Mouse (Mus musculus): Measurements from ENCODE around the gene Ppm1n. TPM values are rescaled to one million over a fixed set of nuclear protein-coding genes. Genes with fewer than 3 reads are reported as not detected.

The Ppm1n gene
- 4.2 TPM for polyA plus RNA-seq (2014; fragmentation: Illumina TruSeq; extraction: RNeasy Lipid Tissue Mini Kit (QIAGEN cat#74804); ENCODE audit: low replicate concordance)

DNA sequence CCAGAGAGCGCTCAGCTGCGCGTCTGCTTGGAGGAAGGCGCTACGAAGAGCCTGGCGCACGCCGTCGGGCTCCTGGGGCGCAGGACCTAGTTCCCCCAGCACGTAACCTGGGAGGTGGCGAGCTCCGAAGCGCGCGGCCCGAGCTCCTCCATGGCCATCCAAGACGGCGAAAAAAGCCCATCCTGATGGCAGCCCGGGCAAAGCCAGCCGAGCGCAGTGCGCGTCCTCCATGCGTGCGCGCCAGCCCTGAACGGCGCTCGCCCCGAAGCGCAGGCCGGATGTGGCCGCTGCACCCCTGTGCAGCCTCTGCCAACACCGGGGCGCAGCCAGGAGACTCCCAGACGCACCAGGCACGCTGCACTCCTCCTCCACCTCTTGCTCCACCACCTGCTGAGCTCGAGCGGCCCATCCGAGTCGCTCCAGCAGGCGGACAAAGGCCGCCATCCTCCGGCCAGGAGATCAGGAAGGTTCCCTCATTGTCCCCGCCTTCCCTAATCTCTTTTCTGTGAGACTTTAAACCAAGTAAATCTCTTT lies at the start of gene Ppm1n:
Gene Ppm1n (minus strand): TSS at position 484 of the 534 bp plus-strand sequence.

DNA sequence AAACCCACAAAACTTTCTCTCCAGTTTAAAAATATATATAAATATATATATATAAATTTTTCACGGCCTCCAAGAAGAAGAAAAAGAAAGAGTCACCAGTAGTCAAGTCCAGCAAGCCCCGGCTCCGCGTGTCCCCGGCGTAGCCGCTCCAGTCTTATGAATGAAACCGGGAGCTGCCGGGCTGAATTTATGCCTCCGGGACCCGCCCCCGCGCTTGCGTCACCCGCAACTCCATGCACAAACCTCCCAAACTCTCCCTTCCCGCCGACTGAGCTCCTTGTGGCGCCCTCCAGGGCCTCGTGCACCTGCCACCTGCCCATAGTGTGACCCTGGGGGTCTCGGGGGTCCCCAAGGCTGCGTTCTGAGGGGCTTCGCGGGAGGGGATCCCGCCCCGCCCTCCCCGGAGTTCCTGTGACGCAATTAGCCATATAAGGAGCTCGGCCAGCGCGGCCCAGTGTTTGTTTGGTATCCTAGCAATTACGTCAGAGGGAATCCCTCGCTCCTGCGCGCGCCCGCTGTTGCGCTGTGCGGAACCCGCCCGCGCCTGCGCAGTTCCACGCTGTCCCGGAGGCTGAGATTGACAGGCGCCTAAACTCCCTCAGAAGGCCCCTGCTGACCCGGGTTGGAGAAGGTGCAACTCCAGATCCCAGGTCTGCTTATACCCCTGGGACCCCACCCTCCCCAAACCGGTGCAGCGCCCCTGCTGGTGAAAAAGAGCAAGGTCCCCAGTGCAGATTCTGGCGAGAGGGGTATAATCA lies 30.2 kb upstream of the Ppm1n start, which contains the start of gene Fosb:
Gene Fosb (minus strand): TSS at position 168 of the 758 bp plus-strand sequence.

DNA sequence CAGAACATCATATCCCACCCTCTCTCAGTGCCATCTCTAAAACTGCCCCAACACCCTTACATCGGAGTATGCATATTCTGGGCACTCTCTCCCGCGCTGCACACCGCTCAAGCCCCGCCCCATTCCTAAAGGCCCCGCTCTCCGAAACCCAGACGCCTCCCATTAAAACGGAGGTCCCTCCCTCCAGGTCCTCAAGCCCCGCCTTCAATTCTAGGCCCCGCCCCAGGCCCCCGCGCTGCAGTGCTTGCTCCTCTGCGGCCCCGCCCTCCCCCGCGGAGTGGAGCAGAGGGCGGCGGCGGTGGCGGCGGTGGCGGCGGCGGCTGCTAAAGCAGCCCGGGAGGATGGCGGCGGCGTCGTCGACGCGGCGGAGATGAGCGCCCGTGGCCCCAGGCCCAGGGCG lies 2.5 kb upstream of the Ppm1n start, which contains the start of gene Rtn2:
Gene Rtn2 (plus strand): TSS at position 240 of the 400 bp plus-strand sequence.

DNA sequence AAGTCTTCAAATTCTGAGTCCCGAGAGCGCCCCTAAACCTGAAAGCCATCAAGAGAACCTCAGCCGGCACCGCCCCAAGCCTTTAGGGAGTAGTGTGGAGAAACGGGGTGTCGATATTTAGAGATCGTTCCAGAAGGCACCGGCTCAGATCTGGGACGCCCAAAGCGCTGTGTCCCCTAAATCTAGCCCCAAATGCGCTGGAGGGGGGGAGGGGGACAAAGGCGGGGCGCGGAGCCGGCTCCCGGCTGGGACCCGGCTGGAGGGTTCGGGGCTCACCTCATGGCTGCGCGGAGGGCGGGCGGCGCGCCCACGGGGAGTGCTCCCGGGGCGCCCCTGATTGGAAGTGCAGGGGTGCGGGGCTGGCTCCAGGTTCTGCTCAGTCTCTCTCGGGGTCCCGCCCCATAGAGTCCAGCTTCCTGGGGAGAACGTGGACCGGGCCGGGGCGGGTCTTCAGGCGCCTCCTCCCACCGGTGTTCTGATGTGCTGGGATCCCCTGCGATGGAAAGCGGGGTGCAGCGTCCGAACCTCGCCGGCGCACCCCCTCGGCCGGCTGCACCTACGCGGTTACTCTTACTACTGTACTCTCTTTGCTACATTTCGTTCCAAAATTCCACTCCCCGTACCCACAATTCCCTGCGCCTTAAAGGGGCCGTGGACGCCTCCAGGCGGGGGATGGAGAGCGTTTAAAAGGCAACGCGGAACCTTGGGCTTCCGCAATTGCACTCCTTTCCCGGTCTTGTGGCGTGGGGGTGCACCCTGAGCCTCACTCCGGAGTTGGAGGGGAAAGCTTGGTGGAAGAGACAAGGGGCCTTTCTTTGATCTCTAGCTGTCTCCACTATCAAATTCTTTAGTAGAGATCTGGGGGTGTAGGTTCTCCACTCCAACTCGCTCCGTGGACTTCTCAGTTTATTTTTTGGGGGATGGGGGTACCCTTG lies 8.4 kb downstream of the Ppm1n start, which contains the start of gene Vasp:
Gene Vasp (minus strand): TSS at position 580 of the 935 bp plus-strand sequence.

DNA sequence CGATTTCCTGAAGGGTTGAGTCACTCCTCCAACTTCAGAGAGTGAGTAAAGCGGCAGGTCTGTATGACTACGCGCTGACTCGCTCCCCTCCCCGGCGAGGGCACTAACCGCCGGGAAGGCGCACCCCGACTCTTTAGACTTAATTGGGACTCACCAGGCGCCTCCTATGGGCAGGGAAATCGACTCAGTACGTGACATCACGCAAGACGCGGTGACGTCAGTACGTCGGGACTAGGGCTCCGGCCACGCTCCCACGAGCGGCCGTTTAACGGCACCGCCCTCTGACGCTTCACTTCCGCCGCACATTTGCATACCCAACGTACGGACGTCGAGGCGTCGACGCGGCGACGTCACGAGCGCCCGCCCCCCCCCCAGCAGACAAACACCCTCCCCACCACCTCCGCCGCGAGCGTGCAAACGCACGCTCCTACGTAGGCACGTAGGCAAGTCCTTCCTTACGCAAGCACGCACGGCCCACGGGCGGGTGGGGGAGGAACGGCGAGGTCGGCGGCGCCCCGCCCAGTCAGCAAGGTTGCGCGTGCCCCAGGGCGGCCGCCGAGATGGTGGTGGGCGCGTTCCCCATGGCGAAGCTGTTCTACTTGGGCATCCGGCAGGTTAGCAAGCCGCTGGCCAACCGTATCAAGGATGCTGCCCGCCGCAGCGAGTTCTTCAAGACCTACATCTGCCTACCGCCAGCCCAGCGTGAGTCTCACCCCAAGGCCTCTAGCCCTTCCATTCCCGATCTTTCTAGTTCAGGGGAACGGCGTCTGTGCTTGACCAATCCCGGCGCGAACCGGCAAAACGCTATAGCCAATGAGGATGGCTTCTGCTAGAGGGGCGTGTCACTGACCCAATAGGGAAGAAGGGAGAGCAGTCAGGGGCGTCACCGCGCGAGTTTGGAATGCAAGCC lies 51.7 kb downstream of the Ppm1n start, which contains the start of gene Opa3:
Gene Opa3 (plus strand): TSS at position 452 of the 910 bp plus-strand sequence.

Other genes with a start within 250 kb of the Ppm1n start
- gene Rsph6a, start 225.4 kb downstream of the Ppm1n start, polyA plus RNA-seq (2014; fragmentation: Illumina TruSeq; extraction: RNeasy Lipid Tissue Mini Kit (QIAGEN cat#74804); ENCODE audit: low replicate concordance) = not detected
- gene Dmwd, start 203.8 kb downstream of the Ppm1n start, polyA plus RNA-seq (2014; fragmentation: Illumina TruSeq; extraction: RNeasy Lipid Tissue Mini Kit (QIAGEN cat#74804); ENCODE audit: low replicate concordance) = not detected
- gene Dmpk, start 196.2 kb downstream of the Ppm1n start, polyA plus RNA-seq (2014; fragmentation: Illumina TruSeq; extraction: RNeasy Lipid Tissue Mini Kit (QIAGEN cat#74804); ENCODE audit: low replicate concordance) = 1.3 TPM
- 0.33 TPM for gene Six5, start 185.5 kb downstream of the Ppm1n start, polyA plus RNA-seq (2014; fragmentation: Illumina TruSeq; extraction: RNeasy Lipid Tissue Mini Kit (QIAGEN cat#74804); ENCODE audit: low replicate concordance)
- not detected for gene Gm4969, start 161.7 kb downstream of the Ppm1n start, polyA plus RNA-seq (2014; fragmentation: Illumina TruSeq; extraction: RNeasy Lipid Tissue Mini Kit (QIAGEN cat#74804); ENCODE audit: low replicate concordance)
- 0.48 TPM for gene Fbxo46, start 160.2 kb downstream of the Ppm1n start, polyA plus RNA-seq (2014; fragmentation: Illumina TruSeq; extraction: RNeasy Lipid Tissue Mini Kit (QIAGEN cat#74804); ENCODE audit: low replicate concordance)
- gene Qpctl, start 130.8 kb downstream of the Ppm1n start, polyA plus RNA-seq (2014; fragmentation: Illumina TruSeq; extraction: RNeasy Lipid Tissue Mini Kit (QIAGEN cat#74804); ENCODE audit: low replicate concordance) = 2.7 TPM
- 1.3 TPM for gene Snrpd2, start 130.3 kb downstream of the Ppm1n start, polyA plus RNA-seq (2014; fragmentation: Illumina TruSeq; extraction: RNeasy Lipid Tissue Mini Kit (QIAGEN cat#74804); ENCODE audit: low replicate concordance)
- gene Gipr, start 113.9 kb downstream of the Ppm1n start, polyA plus RNA-seq (2014; fragmentation: Illumina TruSeq; extraction: RNeasy Lipid Tissue Mini Kit (QIAGEN cat#74804); ENCODE audit: low replicate concordance) = 0.22 TPM
- gene Eml2, start 103.6 kb downstream of the Ppm1n start, polyA plus RNA-seq (2014; fragmentation: Illumina TruSeq; extraction: RNeasy Lipid Tissue Mini Kit (QIAGEN cat#74804); ENCODE audit: low replicate concordance) = not detected
- gene Gpr4, start 67.5 kb downstream of the Ppm1n start, polyA plus RNA-seq (2014; fragmentation: Illumina TruSeq; extraction: RNeasy Lipid Tissue Mini Kit (QIAGEN cat#74804); ENCODE audit: low replicate concordance) = 1.4 TPM
- gene Opa3, start 51.7 kb downstream of the Ppm1n start, polyA plus RNA-seq (2014; fragmentation: Illumina TruSeq; extraction: RNeasy Lipid Tissue Mini Kit (QIAGEN cat#74804); ENCODE audit: low replicate concordance) = 6.8 TPM
- 48.9 TPM for gene Vasp, start 8.2 kb downstream of the Ppm1n start, polyA plus RNA-seq (2014; fragmentation: Illumina TruSeq; extraction: RNeasy Lipid Tissue Mini Kit (QIAGEN cat#74804); ENCODE audit: low replicate concordance)
- gene Rtn2, start 2.6 kb upstream of the Ppm1n start, polyA plus RNA-seq (2014; fragmentation: Illumina TruSeq; extraction: RNeasy Lipid Tissue Mini Kit (QIAGEN cat#74804); ENCODE audit: low replicate concordance) = not detected
- gene Fosb, start 30.0 kb upstream of the Ppm1n start, polyA plus RNA-seq (2014; fragmentation: Illumina TruSeq; extraction: RNeasy Lipid Tissue Mini Kit (QIAGEN cat#74804); ENCODE audit: low replicate concordance) = 0.67 TPM
- gene Ercc1, start 64.7 kb upstream of the Ppm1n start, polyA plus RNA-seq (2014; fragmentation: Illumina TruSeq; extraction: RNeasy Lipid Tissue Mini Kit (QIAGEN cat#74804); ENCODE audit: low replicate concordance) = not detected
- gene Cd3eap, start 79.4 kb upstream of the Ppm1n start, polyA plus RNA-seq (2014; fragmentation: Illumina TruSeq; extraction: RNeasy Lipid Tissue Mini Kit (QIAGEN cat#74804); ENCODE audit: low replicate concordance) = 0.26 TPM
- not detected for gene Ppp1r13l, start 79.7 kb upstream of the Ppm1n start, polyA plus RNA-seq (2014; fragmentation: Illumina TruSeq; extraction: RNeasy Lipid Tissue Mini Kit (QIAGEN cat#74804); ENCODE audit: low replicate concordance)
- gene Ercc2, start 101.9 kb upstream of the Ppm1n start, polyA plus RNA-seq (2014; fragmentation: Illumina TruSeq; extraction: RNeasy Lipid Tissue Mini Kit (QIAGEN cat#74804); ENCODE audit: low replicate concordance) = not detected
- not detected for gene Klc3, start 124.0 kb upstream of the Ppm1n start, polyA plus RNA-seq (2014; fragmentation: Illumina TruSeq; extraction: RNeasy Lipid Tissue Mini Kit (QIAGEN cat#74804); ENCODE audit: low replicate concordance)
- gene Ckm, start 124.7 kb upstream of the Ppm1n start, polyA plus RNA-seq (2014; fragmentation: Illumina TruSeq; extraction: RNeasy Lipid Tissue Mini Kit (QIAGEN cat#74804); ENCODE audit: low replicate concordance) = not detected
- 0.19 TPM for gene Mark4, start 178.8 kb upstream of the Ppm1n start, polyA plus RNA-seq (2014; fragmentation: Illumina TruSeq; extraction: RNeasy Lipid Tissue Mini Kit (QIAGEN cat#74804); ENCODE audit: low replicate concordance)
- not detected for gene Exoc3l2, start 183.3 kb upstream of the Ppm1n start, polyA plus RNA-seq (2014; fragmentation: Illumina TruSeq; extraction: RNeasy Lipid Tissue Mini Kit (QIAGEN cat#74804); ENCODE audit: low replicate concordance)
- 3.4 TPM for gene Bloc1s3, start 228.3 kb upstream of the Ppm1n start, polyA plus RNA-seq (2014; fragmentation: Illumina TruSeq; extraction: RNeasy Lipid Tissue Mini Kit (QIAGEN cat#74804); ENCODE audit: low replicate concordance)
- gene Trappc6a, start 228.3 kb upstream of the Ppm1n start, polyA plus RNA-seq (2014; fragmentation: Illumina TruSeq; extraction: RNeasy Lipid Tissue Mini Kit (QIAGEN cat#74804); ENCODE audit: low replicate concordance) = not detected
- not detected for gene Nkpd1, start 237.8 kb upstream of the Ppm1n start, polyA plus RNA-seq (2014; fragmentation: Illumina TruSeq; extraction: RNeasy Lipid Tissue Mini Kit (QIAGEN cat#74804); ENCODE audit: low replicate concordance)

Data from small intestine, adult 10 weeks (tissue).